Mouse (Mus musculus) cerebellum, postnatal 36 days (tissue): ENCODE results near the gene Arrdc4.

Source experiments
- DNase-seq, 2 experiments: peaks; one replicate each; pipeline ENCODE4 v3.0.0; 2021 to 2022; ENCODE audit warnings: mixed read lengths in 2 of 2

Arrdc4 gene

GRCm38 (mm10) chr7:68708563-68709318, 40.3 kb downstream of the Arrdc4 start:
- DNase-seq: no peak

GRCm38 (mm10) chr7:68705162-68705561, 43.9 kb downstream of the Arrdc4 start:
- no peak for DNase-seq

GRCm38 (mm10) chr7:68697313-68697712, 51.7 kb downstream of the Arrdc4 start:
- DNase-seq: no peak

DNA sequence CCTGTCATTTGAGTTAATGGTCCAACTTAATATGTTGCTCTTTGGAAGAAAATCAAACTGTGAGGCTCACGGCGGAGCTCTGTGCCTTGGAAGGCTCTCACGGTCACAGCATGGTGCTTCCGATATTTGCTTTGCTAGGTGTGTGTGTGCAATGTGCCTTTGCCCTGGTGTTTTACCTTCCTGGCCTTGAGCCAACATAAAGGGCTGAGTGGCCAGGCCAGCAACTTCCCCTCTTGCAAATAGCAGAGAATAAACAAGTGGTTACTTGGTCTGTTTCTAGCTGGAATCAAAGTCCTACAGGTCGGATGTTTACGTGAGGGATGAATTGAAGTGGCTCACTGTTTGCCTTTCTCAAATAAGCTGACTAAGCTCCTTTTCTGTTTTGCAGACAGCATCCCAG, 52.1 kb downstream of the Arrdc4 start:
- DNase-seq: peak; percentile 18 to 24

- DNase-seq: no peak
These were observed 52.6 kb downstream of the Arrdc4 start for GRCm38 (mm10) chr7:68696446-68696845.

- DNase-seq: no peak
These were observed 56.3 kb downstream of the Arrdc4 start for GRCm38 (mm10) chr7:68692731-68693130.

DNA sequence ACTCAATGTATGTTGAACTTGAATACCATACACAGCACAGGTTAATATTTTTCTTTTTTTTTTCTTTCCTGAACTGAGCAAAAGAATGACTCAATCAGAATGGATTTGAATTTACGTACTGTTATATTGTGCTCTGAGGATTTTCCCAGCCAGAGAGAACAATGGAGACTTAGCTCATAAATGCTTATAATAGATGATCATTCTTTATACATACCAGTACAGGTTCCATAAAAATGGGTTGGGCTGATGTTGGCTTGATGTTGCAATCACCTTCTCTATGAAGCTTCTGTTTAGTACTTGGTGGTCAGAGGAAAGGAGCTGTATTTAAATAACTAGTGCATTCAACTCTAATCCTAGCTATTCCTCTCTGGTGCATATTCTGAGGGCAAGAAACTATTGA, 57.6 kb downstream of the Arrdc4 start:
- no peak for DNase-seq

DNA sequence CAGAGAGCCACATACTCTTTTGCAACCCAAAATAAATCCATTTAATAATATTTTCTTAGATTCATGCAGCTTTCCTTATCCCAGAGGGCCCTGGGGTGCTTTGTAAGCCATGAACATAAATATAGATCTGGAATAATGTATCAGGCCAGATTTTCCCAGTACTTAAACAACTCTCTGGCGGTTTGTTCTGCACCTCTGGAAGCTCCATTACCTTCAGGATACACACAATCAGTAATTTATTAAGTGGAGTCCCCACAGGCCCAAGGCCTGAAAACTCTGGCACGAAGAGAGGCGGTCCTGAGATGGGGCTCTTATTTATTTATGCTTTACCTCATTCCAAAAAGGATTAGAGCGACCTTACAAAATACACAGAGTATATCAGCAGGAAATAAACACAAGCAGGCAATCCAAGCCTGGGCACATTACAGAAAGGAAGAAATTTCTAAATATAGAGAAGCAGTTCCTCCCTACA, 61.9 kb downstream of the Arrdc4 start:
- no peak for DNase-seq
